Comparison of ENCODE assay signal across 4 mouse cellular contexts in the genomic region with DNA sequence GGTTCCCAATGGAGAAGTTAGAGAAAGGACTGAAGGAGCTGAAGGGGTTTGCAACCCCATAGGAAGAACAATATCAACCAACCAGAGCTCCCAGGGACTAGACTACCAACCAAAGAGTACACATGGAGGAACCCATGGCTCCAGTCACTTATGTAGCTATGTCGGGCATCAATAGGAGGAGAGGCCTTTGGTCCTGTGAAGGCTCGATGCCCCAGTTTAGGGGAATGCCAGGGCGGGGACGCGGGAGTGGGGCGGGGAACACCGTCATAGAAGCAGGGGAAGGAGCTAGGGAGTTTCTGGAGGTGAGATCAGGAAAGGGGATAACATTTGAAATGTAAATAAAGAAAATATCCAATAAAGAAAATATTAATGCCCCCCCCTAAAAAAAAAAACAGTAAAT. TPM values are rescaled to one million over a fixed set of nuclear protein-coding genes. Genes with fewer than 3 reads are reported as not detected.
"Had no signal": no experiment of that assay in that cellular context is flagged by ENCODE, and none has a peak within 500 bp of the region (broad histone marks: within the 10 kb centered on the region; RNA-seq: fewer than 3 reads in every experiment).

No protein-coding gene starts in this region.

RNA-seq across cellular contexts. Expression of a gene that starts 12.8 kb away (rescaled TPM):
- polyA plus RNA-seq: limb, embryonic 10.5 days; macrophage; midbrain, embryonic 12.5 days; midbrain, embryonic 13.5 days had no signal
